Mouse (Mus musculus) midbrain, embryonic 11.5 days (tissue): Measurements from ENCODE around the gene Aldh1a2. TPM values are rescaled to one million over a fixed set of nuclear protein-coding genes. Genes with fewer than 3 reads are reported as not detected.

Experiments used
- ATAC-seq: fragments of 200-750 bp; cut with Nextera tagmentation; 2 replicates; pipeline ENCODE4 v1.8.0; 2017; ENCODE audit warnings: moderate TSS enrichment, moderate library complexity; ENCODE audit not compliant: low FRiP score
- DNase-seq: peaks from one replicate; pipeline ENCODE4 v3.0.0; 2015; ENCODE audit warnings: low spot score; ENCODE audit errors: missing footprints
- H3K27ac ChIP-seq: fragments of 300-500 bp; sonication (generic); 2 replicates; pipeline ENCODE4 v1.5.1; 2014; ENCODE audit warnings: low read depth, low read length
- H3K27me3 ChIP-seq: fragments of 300-500 bp; sonication (generic); 2 replicates; pipeline ENCODE4 v1.6.1; 2014; ENCODE audit warnings: mild to moderate bottlenecking, low read length, moderate library complexity, mixed read lengths; ENCODE audit not compliant: control insufficient read depth, insufficient read depth
- H3K36me3 ChIP-seq: fragments of 300-500 bp; sonication (generic); 2 replicates; pipeline ENCODE4 v1.6.1; 2014; ENCODE audit warnings: mild to moderate bottlenecking, low read length, moderate library complexity, mixed read lengths; ENCODE audit not compliant: control insufficient read depth, insufficient read depth
- H3K4me1 ChIP-seq: fragments of 300-500 bp; sonication (generic); 2 replicates; pipeline ENCODE4 v1.6.1; 2014; ENCODE audit warnings: low read length; ENCODE audit not compliant: control insufficient read depth, insufficient read depth
- H3K4me2 ChIP-seq: fragments of 300-500 bp; sonication (generic); 2 replicates; pipeline ENCODE4 v1.6.1; 2014; ENCODE audit warnings: mild to moderate bottlenecking, moderate library complexity
- H3K4me3 ChIP-seq: fragments of 300-500 bp; sonication (generic); 2 replicates; pipeline ENCODE4 v1.5.1; 2014; ENCODE audit warnings: low read depth, low read length
- H3K9ac ChIP-seq: fragments of 300-500 bp; sonication (generic); 2 replicates; pipeline ENCODE4 v1.6.1; 2014; ENCODE audit warnings: low read length
- H3K9me3 ChIP-seq: fragments of 300-500 bp; sonication (generic); 2 replicates; pipeline ENCODE4 v1.6.1; 2016; ENCODE audit warnings: low read length; ENCODE audit not compliant: control insufficient read depth
- WGBS: fragments of 180-500 bp; shearing (Covaris S2); extraction: QIAGEN DNeasy Blood & Tissue Kit; methylation state at CpG from one replicate; pipeline ENCODE4 v1.1.7; 2014; 5-methylcytosine and 5-hydroxymethylcytosine counted together
- polyA plus RNA-seq: library from polyadenylated mRNA; unstranded; fragments of >200 nt; fragmentation: Nextera tagmentation; extraction: Ambion mirVana; gene quantifications from 2 replicates; pipeline ENCODE4 v1.2.1, GENCODE M21; 2014

The Aldh1a2 gene
- polyA plus RNA-seq, 1 experiment from 2014 or later: 0.60 TPM

- Histone ChIP-seq H3K27me3 (no peaks in the 10 kb centered on the region), H3K9ac (no peak overlapping the region), H3K4me3 (no peak overlapping the region), H3K4me2 (no peak overlapping the region), H3K27ac (no peak overlapping the region), H3K36me3 (no peaks in the 10 kb centered on the region), H3K4me1 (no peaks in the 10 kb centered on the region), H3K9me3 (no peaks in the 10 kb centered on the region)
- no peak for DNase-seq
- WGBS: 82% methylated on average over 6 of the region's 6 CpGs
- no peak for ATAC-seq
These were observed 36.2 kb upstream of the Aldh1a2 start for GRCm38 (mm10) chr9:71179276-71179896.

DNA sequence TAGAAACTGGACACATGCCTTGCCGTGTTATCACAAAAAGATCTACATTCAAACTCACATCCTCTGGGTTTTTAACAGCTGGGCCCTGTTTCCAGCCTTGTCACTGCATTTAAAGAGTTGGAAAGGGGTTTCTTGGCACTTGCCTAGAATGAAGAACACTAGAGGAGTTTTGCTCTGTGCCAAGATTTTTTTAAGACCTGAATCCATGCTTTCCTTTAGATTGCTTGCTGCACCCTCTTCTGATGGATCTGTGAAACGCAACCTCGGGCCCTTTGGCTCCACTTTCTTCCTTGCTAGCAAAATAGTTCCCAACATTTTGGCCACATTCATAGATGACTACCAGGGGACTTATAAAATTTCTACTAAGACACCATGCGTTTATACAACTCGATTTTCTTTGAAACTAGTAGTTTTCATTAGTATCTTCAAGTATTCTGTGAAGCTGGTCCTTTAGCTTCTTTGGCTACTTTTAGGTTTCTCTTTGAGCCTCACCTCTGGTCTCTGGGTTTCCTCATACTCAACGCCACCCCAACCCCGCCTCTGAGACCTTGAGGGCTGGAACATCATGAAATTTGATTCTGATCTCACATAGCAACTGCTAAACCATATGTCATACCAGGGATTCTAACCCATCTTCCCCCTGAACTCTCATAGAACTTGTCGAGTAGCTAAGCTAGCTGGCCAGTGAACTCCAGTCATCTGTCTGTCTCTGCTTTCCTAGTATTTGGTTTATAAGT, 35.5 kb upstream of the Aldh1a2 start:
- no peaks in the 10 kb centered on the region for H3K27me3 ChIP-seq
- DNase-seq: no peak
- no peak overlapping the region for H3K4me2 ChIP-seq
- no peaks in the 10 kb centered on the region for H3K4me1 ChIP-seq
- H3K36me3 ChIP-seq: no peaks in the 10 kb centered on the region
- no peak overlapping the region for H3K4me3 ChIP-seq
- no peaks in the 10 kb centered on the region for H3K9me3 ChIP-seq
- no peak overlapping the region for H3K9ac ChIP-seq
- 77% methylated on average over 8 of the region's 8 CpGs for WGBS
- H3K27ac ChIP-seq: no peak overlapping the region
- no peak for ATAC-seq

DNA sequence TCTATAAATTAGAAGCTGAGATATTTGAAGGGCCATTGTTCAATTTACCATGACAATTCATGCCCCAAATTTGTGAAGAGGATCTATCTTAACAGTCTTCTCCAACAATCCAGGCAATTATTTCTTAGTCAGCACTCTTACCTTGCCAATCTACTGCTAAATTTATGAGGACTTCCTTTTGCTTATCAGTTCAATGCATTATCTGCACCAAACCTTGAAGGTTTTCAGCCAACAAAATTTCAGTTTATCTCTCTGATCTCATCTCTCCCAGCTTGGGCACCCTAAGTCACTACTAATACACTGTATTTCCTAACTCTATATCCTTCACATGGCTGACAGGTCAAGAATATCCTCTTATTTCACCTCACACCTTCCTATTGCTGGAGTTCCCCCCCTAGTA, 30.3 kb upstream of the Aldh1a2 start:
- Histone ChIP-seq H3K36me3 (no peaks in the 10 kb centered on the region), H3K4me1 (no peaks in the 10 kb centered on the region), H3K27ac (no peak overlapping the region), H3K9me3 (no peaks in the 10 kb centered on the region), H3K4me2 (no peak overlapping the region), H3K9ac (no peak overlapping the region), H3K4me3 (no peak overlapping the region), H3K27me3 (no peaks in the 10 kb centered on the region)
- no peak for DNase-seq
- no peak for ATAC-seq

DNA sequence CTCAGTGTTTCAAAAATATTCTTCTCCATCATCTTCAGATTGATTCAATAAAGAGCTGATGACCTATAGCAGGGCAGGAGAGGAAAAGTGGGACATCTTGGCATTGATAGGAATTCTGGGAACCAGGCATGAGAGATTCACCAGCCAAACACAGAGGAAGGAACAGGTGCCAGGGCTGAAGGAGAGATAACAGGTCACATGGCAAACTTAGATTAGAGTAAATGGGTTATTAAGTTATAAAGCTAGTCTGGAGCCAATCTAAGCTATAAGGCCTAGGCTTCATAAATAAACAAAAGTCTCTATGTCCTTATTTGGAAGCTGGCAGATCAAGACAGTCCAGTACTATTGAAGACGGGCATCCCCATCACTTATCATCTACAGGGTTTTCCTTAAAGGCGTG, 29.8 kb upstream of the Aldh1a2 start:
- DNase-seq (no peak), ATAC-seq (no peak)
- H3K9me3 ChIP-seq: no peaks in the 10 kb centered on the region
- 83% methylated on average over 2 of the region's 2 CpGs for WGBS
- no peaks in the 10 kb centered on the region for H3K4me1 ChIP-seq
- no peak overlapping the region for H3K4me2 ChIP-seq
- H3K27me3 ChIP-seq: no peaks in the 10 kb centered on the region
- no peak overlapping the region for H3K4me3 ChIP-seq
- no peak overlapping the region for H3K9ac ChIP-seq
- no peaks in the 10 kb centered on the region for H3K36me3 ChIP-seq
- H3K27ac ChIP-seq: no peak overlapping the region

DNA sequence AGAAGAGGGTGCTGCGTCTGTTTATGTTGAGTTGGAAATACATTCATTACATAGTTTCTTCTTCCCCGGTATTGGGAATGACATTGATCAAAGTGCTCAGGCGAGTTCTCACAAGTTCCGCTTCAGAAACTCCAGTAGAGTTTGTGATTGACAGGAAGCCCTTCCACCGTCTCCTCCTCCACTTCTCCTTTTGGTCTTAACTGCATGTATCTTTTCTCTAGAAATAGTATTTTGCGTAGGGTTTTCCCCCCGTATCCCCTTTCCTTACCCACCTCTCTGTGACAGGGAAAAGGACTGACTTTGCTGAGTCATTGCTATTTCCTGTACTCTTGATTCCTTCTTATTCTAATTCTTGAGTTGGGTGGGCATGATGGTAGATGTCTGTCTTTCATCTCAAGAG, 28.2 kb upstream of the Aldh1a2 start:
- H3K4me3 ChIP-seq: no peak overlapping the region
- DNase-seq (no peak), ATAC-seq (no peak)
- H3K4me1 ChIP-seq: no peaks in the 10 kb centered on the region
- H3K36me3 ChIP-seq: no peaks in the 10 kb centered on the region
- H3K9me3 ChIP-seq: no peaks in the 10 kb centered on the region
- H3K4me2 ChIP-seq: no peak overlapping the region
- WGBS: 96% methylated on average over 7 of the region's 7 CpGs
- no peak overlapping the region for H3K9ac ChIP-seq
- H3K27me3 ChIP-seq: no peaks in the 10 kb centered on the region
- no peak overlapping the region for H3K27ac ChIP-seq

GRCm38 (mm10) chr9:71188647-71189415, 26.8 kb upstream of the Aldh1a2 start:
- H3K27ac ChIP-seq: no peak overlapping the region
- no peaks in the 10 kb centered on the region for H3K27me3 ChIP-seq
- H3K4me2 ChIP-seq: peak overlapping the region; percentile 10; the same call in 1 of the 2 replicates
- 16% methylated on average over 12 of the region's 12 CpGs for WGBS
- H3K9me3 ChIP-seq: no peaks in the 10 kb centered on the region
- no peak overlapping the region; the same call in 1 of the 2 replicates for H3K9ac ChIP-seq
- DNase-seq (peak; percentile 99), ATAC-seq (peak; percentile 40; the same call in 1 of the 2 replicates)
- no peaks in the 10 kb centered on the region for H3K4me1 ChIP-seq
- no peak overlapping the region for H3K4me3 ChIP-seq
- no peaks in the 10 kb centered on the region for H3K36me3 ChIP-seq

- WGBS: 91% methylated on average over 5 of the region's 5 CpGs
- no peak for ATAC-seq
- no peak for DNase-seq
These were observed 16.8 kb upstream of the Aldh1a2 start for GRCm38 (mm10) chr9:71198826-71199225.

GRCm38 (mm10) chr9:71202265-71202664, 13.3 kb upstream of the Aldh1a2 start:
- 82% methylated on average over 4 of the region's 4 CpGs for WGBS
- H3K4me3 ChIP-seq: no peak overlapping the region
- no peaks in the 10 kb centered on the region for H3K36me3 ChIP-seq
- no peaks in the 10 kb centered on the region for H3K27me3 ChIP-seq
- no peak overlapping the region for H3K9ac ChIP-seq
- ATAC-seq (no peak), DNase-seq (no peak)
- H3K9me3 ChIP-seq: no peaks in the 10 kb centered on the region
- no peaks in the 10 kb centered on the region for H3K4me1 ChIP-seq
- H3K4me2 ChIP-seq: no peak overlapping the region
- H3K27ac ChIP-seq: no peak overlapping the region

More at GRCm38 (mm10) chr9:71198826-71199225, 16.8 kb upstream of the Aldh1a2 start:
- H3K4me1 ChIP-seq: no peaks in the 10 kb centered on the region
- no peak overlapping the region for H3K27ac ChIP-seq
- H3K9ac ChIP-seq: no peak overlapping the region
- no peaks in the 10 kb centered on the region for H3K36me3 ChIP-seq
- no peak overlapping the region for H3K4me2 ChIP-seq
- no peak overlapping the region for H3K4me3 ChIP-seq
- no peaks in the 10 kb centered on the region for H3K27me3 ChIP-seq
- H3K9me3 ChIP-seq: no peaks in the 10 kb centered on the region

DNA sequence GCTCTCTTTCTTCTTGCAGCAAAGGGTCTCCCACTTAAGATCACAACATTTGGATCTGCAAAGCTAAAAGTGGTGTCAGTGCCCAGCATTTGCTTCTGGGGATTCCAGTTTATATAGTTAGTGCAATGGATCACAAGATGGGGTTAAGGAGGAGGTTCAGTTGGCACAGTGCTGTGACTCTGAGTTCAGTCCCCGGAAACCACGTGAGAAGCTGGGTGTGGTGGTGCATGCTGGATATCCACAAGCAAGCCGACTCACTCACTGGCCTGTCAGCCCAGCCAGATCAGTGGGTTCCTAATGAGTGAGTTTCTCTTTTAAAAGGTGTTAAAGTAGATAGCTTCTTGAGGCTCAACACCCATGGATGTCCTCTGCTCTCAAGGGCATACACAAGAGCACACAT, 6.3 kb upstream of the Aldh1a2 start:
- no peak overlapping the region for H3K4me2 ChIP-seq
- WGBS: 73% methylated on average over 3 of the region's 3 CpGs
- DNase-seq: no peak
- ATAC-seq: no peak
- H3K4me1 ChIP-seq: no peaks in the 10 kb centered on the region
- no peak overlapping the region for H3K9ac ChIP-seq
- H3K27ac ChIP-seq: no peak overlapping the region
- H3K9me3 ChIP-seq: no peaks in the 10 kb centered on the region
- H3K27me3 ChIP-seq: peaks cover 2% of the 10 kb centered on the region
- no peaks in the 10 kb centered on the region for H3K36me3 ChIP-seq
- H3K4me3 ChIP-seq: no peak overlapping the region
